Mouse (Mus musculus): ENCODE results near the gene Metap1d.

DNA sequence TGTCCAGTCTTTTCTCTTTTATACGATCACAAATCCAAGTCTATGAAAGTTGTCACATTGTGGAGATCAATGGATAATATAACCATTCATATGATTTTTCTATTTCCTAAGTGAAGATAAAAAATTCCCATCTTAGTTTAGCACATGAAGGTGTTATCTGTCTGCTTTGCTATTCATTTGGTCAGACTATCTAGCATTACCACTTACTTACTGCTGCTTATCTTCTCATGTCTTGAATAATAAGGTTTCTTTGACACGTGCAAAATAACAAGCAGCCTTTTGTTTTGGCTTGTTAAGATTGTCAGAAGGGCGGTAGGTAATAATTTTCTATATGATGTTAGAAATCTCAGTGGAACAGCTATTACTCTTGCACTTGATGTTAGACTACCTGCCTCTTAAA, 33.7 kb upstream of the Metap1d start:
- TF ChIP-seq ZC3H11A (IDR thresholded peaks at IDR 0.05; ENCODE audit: low read depth, low read length): no peak
- no peak for TF ChIP-seq CTCF (conservative IDR thresholded peaks at IDR 0.05 in 1 of 2, IDR thresholded peaks at IDR 0.05 in 1 of 2; ENCODE audit: low read depth in 2 of 2, low read length in 2 of 2)
- TF ChIP-seq MXI1 (IDR thresholded peaks at IDR 0.05; ENCODE audit: low read depth, low read length): no peak
- TF ChIP-seq ZNF384 (IDR thresholded peaks at IDR 0.05; ENCODE audit: low read depth, low read length): no peak
- TF ChIP-seq CHD1 (IDR thresholded peaks at IDR 0.05; ENCODE audit: low read depth, low read length): no peak
- no peak for TF ChIP-seq EP300 (IDR thresholded peaks at IDR 0.05; ENCODE audit: low read length)
- no peak for TF ChIP-seq POLR2A (IDR thresholded peaks at IDR 0.05; ENCODE audit: low read depth, low read length)
- TF ChIP-seq NELFE (IDR thresholded peaks at IDR 0.05; ENCODE audit: low read depth, low read length): no peak
- TF ChIP-seq POLR2AphosphoS2 (IDR thresholded peaks at IDR 0.05; ENCODE audit: low read depth, low read length): no peak
- no peak for TF ChIP-seq RAD21 (IDR thresholded peaks at IDR 0.05; ENCODE audit: low read depth, low read length)
- no peak for TF ChIP-seq MAFK (IDR thresholded peaks at IDR 0.05; ENCODE audit: insufficient replicate concordance, low read length)
- TF ChIP-seq E2F4 (IDR thresholded peaks at IDR 0.05; ENCODE audit: insufficient replicate concordance, low read depth, low read length): no peak
- TF ChIP-seq TCF12 (IDR thresholded peaks at IDR 0.05; ENCODE audit: low read depth, low read length): no peak
- no peak for TF ChIP-seq TBP (conservative IDR thresholded peaks at IDR 0.05; ENCODE audit: low read depth, low read length)

All from CH12.LX (cell line).